Mouse (Mus musculus) forebrain, embryonic 14.5 days (tissue): ENCODE results near the gene Iffo1. TPM values are rescaled to one million over a fixed set of nuclear protein-coding genes. Genes with fewer than 3 reads are reported as not detected.
"Not testable (repeated sequence)": the region's sequence is repeated elsewhere in the genome, so short reads cannot be mapped to it uniquely, and the experiment has no call there.

Experiments
- ATAC-seq: fragments of 200-750 bp; cut with Nextera tagmentation; 2 replicates; pipeline ENCODE4 v1.8.0; 2017; ENCODE audit warnings: mild to moderate bottlenecking, moderate library complexity
- DNase-seq: peaks from one replicate; pipeline ENCODE4 v3.0.0-alpha.2; 2015; ENCODE audit warnings: low spot score
- H3K27ac ChIP-seq: fragments of 300-500 bp; sonication (generic); 2 replicates; pipeline ENCODE4 v1.5.1; 2014; ENCODE audit warnings: low read depth, mild to moderate bottlenecking, control low read depth, low read length, moderate library complexity
- H3K27me3 ChIP-seq: fragments of 300-500 bp; sonication (generic); replicated peaks from 2 replicates; pipeline ENCODE4 v1.6.1; 2014; ENCODE audit warnings: low read length, control low read depth, mixed read lengths; ENCODE audit not compliant: control insufficient read depth, insufficient read depth
- H3K36me3 ChIP-seq: fragments of 300-500 bp; sonication (generic); 2 replicates; pipeline ENCODE4 v1.6.1; 2014; ENCODE audit warnings: low read length, control low read depth; ENCODE audit not compliant: control insufficient read depth, insufficient read depth
- H3K4me1 ChIP-seq: fragments of 300-500 bp; sonication (generic); 2 replicates; pipeline ENCODE4 v1.6.1; 2014; ENCODE audit warnings: antibody characterized with exemption, low read length, control low read depth; ENCODE audit not compliant: control insufficient read depth, insufficient read depth
- H3K4me2 ChIP-seq: fragments of 300-500 bp; sonication (generic); 2 replicates; pipeline ENCODE4 v1.6.1; 2014; ENCODE audit warnings: mild to moderate bottlenecking, control low read depth, low read length
- H3K4me3 ChIP-seq: fragments of 300-500 bp; sonication (generic); 2 replicates; pipeline ENCODE4 v1.5.1; 2014; ENCODE audit warnings: low read depth, low read length, control low read depth
- H3K9ac ChIP-seq: fragments of 300-500 bp; sonication (generic); 2 replicates; pipeline ENCODE4 v1.6.1; 2014; ENCODE audit warnings: mild to moderate bottlenecking, low read length, control low read depth, moderate library complexity
- H3K9me3 ChIP-seq: fragments of 300-500 bp; sonication (generic); replicated peaks from 2 replicates; pipeline ENCODE4 v1.6.1; 2016; ENCODE audit warnings: low read length, control low read depth, mixed read lengths; ENCODE audit not compliant: control insufficient read depth
- WGBS: fragments of 180-500 bp; shearing (Covaris S2); extraction: QIAGEN DNeasy Blood & Tissue Kit; methylation state at CpG from one replicate; pipeline ENCODE4 v1.1.7; 2014; 5-methylcytosine and 5-hydroxymethylcytosine counted together
- polyA plus RNA-seq: library from polyadenylated mRNA; unstranded; fragments of >200 nt; fragmentation: Nextera tagmentation; extraction: Ambion mirVana; gene quantifications from 2 replicates; pipeline ENCODE4 v1.2.1, GENCODE M21; 2014

The Iffo1 gene
- polyA plus RNA-seq, 1 experiment from 2014 or later: 10.8 TPM

DNA sequence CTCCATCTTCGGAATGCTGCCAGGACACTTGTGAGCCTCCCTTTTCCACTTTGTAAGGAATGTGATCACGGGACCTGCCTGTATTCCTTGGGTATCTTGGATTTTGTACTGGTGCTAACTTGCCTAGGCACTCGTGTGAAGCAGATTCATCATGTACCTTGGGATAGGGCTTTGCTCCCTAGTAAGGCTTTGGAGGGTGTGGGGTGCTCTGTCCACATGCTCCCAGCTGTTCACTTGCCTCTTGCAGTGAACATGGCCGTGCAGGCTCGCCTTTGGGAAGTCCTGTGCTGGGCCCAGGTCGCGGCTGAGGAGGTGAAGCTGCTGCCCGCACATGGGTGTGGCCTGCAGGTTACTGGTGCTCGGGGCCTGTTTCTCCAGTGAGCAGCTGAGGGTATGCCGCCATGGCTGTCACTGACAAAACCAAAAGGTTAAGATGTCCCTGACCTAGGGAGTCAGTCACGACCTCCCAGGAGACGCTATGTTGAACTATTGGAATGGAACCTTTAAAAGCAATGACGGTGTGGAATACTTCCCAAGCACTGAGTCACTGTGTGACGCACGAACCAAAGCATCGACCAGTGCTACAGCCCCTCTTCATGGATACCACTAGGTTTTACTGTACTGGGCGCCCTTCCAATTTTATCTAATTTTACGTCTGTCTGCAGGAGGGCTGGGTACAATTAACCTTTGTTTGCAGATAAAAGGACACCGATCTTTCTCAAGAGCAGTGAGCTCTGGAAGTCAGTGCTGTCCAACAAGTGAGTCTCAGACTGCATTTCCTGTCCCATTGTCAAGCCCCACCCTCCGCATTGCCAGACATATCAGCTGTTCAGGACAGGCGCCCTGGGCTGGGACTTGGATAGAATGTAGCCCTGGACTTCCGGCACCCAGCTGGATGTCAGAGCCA is 16.1 kb downstream of the Iffo1 start:
- Histone ChIP-seq H3K27ac (peak overlapping the region; percentile 27; the same call in 1 of the 2 replicates), H3K27me3 (no peaks in the 10 kb centered on the region), H3K4me3 (no peak overlapping the region), H3K9ac (no peak overlapping the region; the same call in none of the 2 replicates), H3K4me1 (peaks cover 15% of the 10 kb centered on the region), H3K9me3 (no peaks in the 10 kb centered on the region), H3K36me3 (peaks cover 52% of the 10 kb centered on the region), H3K4me2 (0 out of 2 replicates have a peak overlapping the region, but pooled peaks have one; percentile 9)
- 12% methylated on average over 22 of the region's 22 CpGs for WGBS
- peak; percentile 38 for DNase-seq
- no peak for ATAC-seq

- Histone ChIP-seq H3K4me1 (peaks cover 21% of the 10 kb centered on the region), H3K36me3 (peaks cover 52% of the 10 kb centered on the region)
- 4% methylated on average over 3 of the region's 5 CpGs for WGBS
- not testable (repeated sequence) for H3K4me3 ChIP-seq, H3K4me2 ChIP-seq, H3K9ac ChIP-seq, H3K27ac ChIP-seq, H3K9me3 ChIP-seq, H3K27me3 ChIP-seq, ATAC-seq
- peak; percentile 82 for DNase-seq
Observed at GRCm38 (mm10) chr6:125161971-125162370, 16.9 kb downstream of the Iffo1 start.

GRCm38 (mm10) chr6:125162615-125163305 is 17.7 kb downstream of the Iffo1 start:
- ATAC-seq, H3K9ac ChIP-seq, H3K9me3 ChIP-seq, H3K4me2 ChIP-seq, H3K4me3 ChIP-seq, H3K27me3 ChIP-seq, DNase-seq, H3K27ac ChIP-seq: not testable (repeated sequence)
- Histone ChIP-seq H3K4me1 (peaks cover 29% of the 10 kb centered on the region), H3K36me3 (peaks cover 57% of the 10 kb centered on the region)
- 75% methylated on average over 8 of the region's 16 CpGs for WGBS

DNA sequence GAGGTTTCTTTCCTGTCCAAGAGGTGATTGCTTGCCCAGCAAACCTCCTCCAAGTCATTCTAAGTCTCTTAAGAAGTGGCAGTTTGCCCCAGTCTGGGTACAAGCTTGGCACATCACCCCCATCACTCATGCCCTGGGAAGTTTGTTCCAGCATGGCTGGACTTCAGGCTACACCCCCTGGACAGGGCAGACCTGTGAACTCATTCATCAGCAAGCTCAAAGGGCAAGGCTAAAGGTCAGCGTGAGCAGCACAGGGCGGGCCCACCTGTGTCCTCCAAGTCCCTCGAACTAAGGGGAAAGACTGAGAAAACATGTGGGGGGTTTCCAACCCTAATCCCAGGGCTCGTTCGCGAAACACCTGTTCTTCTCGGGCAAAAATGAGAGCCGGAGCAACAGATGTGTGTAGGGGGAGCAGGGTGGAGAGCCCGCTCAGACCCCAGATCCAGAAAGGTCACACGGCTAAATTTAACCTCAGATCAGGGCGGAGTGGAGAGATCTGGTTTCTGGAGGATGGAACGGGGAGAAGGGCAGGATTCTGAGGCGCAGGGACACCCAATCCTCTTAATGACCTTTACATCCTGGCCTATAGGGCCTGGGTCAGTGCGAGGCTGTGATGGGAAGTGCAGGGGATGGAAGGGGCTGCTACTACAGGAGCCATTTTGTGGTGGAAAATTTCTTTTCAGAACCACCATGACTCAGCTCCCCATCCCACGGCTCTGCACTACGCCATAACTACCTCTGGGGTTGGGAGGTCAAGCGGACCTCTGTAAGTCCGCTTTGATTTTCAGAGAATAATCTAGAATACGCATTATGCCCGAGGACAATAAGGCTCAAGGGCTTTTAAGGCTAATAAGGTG is 19.0 kb downstream of the Iffo1 start:
- H3K4me3 ChIP-seq: peak overlapping the region; percentile 99

GRCm38 (mm10) chr6:125164672-125165327 is 19.8 kb downstream of the Iffo1 start:
- DNase-seq (peak; percentile 80), ATAC-seq (peak; percentile 42)
- peak overlapping the region; percentile 97 for H3K9ac ChIP-seq
- H3K9me3 ChIP-seq: no peaks in the 10 kb centered on the region
- under 1% methylated on average over 39 of the region's 39 CpGs for WGBS
- H3K4me1 ChIP-seq: peaks cover 29% of the 10 kb centered on the region
- H3K4me2 ChIP-seq: peak overlapping the region; percentile 96
- peaks cover 63% of the 10 kb centered on the region for H3K36me3 ChIP-seq
- H3K27me3 ChIP-seq: no peaks in the 10 kb centered on the region
- H3K4me3 ChIP-seq: peak overlapping the region; percentile 99
- H3K27ac ChIP-seq: peak overlapping the region; percentile 91

More for the DNA sequence above, 19.0 kb downstream of the Iffo1 start:
- Histone ChIP-seq H3K36me3 (peaks cover 63% of the 10 kb centered on the region), H3K27ac (peak overlapping the region; percentile 91), H3K4me2 (peak overlapping the region; percentile 96), H3K27me3 (no peaks in the 10 kb centered on the region), H3K9ac (peak overlapping the region; percentile 97), H3K4me1 (peaks cover 29% of the 10 kb centered on the region), H3K9me3 (no peaks in the 10 kb centered on the region)
- ATAC-seq (no peak), DNase-seq (no peak)
- 4% methylated on average over 20 of the region's 20 CpGs for WGBS

DNA sequence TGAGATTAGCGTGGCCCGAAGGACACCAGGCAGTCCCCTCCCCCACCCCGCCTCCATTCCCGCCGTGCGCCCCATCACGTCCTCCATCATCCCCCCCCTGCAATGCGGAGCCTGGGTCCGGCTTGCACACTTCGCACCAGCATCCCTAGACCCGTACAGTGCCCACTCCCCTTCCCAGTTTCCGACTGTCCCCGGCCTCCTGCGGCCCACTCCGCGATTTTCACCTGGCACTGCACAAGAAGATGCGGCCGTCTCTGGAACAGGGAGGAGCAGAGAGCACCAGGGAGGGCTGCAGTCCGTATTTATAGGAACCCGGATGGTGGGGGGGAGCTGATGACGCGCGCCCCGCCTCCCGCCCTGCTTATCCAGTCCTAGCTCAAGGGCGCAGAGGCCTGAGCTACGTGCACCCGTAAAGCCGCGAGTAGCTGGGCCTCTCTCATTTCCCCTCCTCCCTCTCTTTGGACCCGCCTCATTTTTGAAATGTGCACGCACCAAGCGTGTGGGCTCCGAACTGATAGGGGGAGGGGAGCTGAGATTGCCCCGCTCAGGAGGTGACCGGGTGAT is 20.4 kb downstream of the Iffo1 start:
- H3K4me2 ChIP-seq: peak overlapping the region; percentile 96
- WGBS: under 1% methylated on average over 36 of the region's 36 CpGs
- peaks cover 29% of the 10 kb centered on the region for H3K4me1 ChIP-seq
- peaks cover 63% of the 10 kb centered on the region for H3K36me3 ChIP-seq
- DNase-seq (peak; percentile 98), ATAC-seq (peak; percentile 93)
- peak overlapping the region; percentile 91 for H3K27ac ChIP-seq
- peak overlapping the region; percentile 99 for H3K4me3 ChIP-seq
- peak overlapping the region; percentile 97 for H3K9ac ChIP-seq
- no peaks in the 10 kb centered on the region for H3K9me3 ChIP-seq
- H3K27me3 ChIP-seq: no peaks in the 10 kb centered on the region

- Histone ChIP-seq H3K27ac (peak within 1 kb of the TSS; percentile 91), H3K4me3 (peak within 1 kb of the TSS; percentile 99), H3K36me3 (peaks cover 63% of the 10 kb centered on the region), H3K9ac (peak within 1 kb of the TSS; percentile 97), H3K4me1 (peaks cover 29% of the 10 kb centered on the region), H3K27me3 (no peaks in the 10 kb centered on the region), H3K9me3 (no peaks in the 10 kb centered on the region), H3K4me2 (peak within 1 kb of the TSS; percentile 96)
- WGBS: under 1% methylated on average over 18 of the region's 18 CpGs
- DNase-seq (peak; percentile 70), ATAC-seq (peak; percentile 14)
Observed at GRCm38 (mm10) chr6:125166051-125166751, 21.2 kb downstream of the Iffo1 start, which contains the start of gene Gapdh. TSS of gene Gapdh (minus strand) at chr6:125166467.
